Mouse (Mus musculus) c-Kit-positive CD71-positive TER-119-positive erythroid progenitor cells, embryonic 14.5 days (primary cell): ENCODE measurements around the gene Hoxb3.

Source experiments
- DNase-seq: peaks from one replicate; pipeline ENCODE4 v3.0.0-alpha.2; 2013; ENCODE audit warnings: low spot score

Hoxb3 gene

DNA sequence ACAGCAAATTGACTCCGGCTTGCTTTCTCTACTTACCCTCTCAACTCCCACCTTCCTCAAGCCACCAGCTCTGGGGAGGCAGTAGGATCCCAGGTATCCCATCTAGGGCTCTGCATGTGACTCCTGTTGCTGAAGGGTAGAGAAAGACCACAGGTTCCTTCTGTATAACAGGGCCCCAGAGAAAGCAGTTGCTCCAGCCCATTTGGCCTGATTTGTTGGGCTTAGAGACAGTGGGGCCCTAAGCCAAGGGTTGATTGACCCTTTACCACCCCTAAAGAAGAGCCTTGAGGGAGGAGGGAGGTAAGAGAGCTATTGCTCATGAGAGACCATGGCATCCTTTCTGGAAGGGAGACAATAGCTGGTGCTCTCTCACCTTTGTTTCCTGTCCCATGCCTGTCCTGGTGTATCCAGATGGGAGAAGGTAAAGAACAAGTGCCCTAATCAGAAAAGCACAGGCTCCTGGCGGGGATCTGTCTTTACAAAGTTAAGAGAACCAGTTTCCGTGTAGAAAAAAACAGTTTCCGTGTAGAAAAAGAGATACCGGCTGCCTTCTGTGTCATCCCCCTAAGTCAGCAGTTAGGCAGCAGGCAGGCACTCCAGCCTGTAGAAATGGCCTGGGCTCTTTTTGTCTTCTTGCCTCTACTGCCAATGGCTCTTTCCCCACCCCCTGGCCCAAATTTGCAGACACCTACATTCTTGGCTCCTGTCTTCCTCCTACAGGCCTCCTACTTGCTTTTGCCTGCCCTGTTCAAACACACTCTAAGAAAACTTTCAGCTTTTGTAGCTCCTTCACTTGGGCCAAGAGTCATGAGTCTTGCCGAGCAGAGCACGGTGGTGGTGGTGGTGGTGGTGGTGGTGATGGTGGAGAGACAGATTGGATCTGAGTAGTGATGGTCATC is 16.1 kb downstream of the Hoxb3 start:
- no peak for DNase-seq

- no peak for DNase-seq
Measured at GRCm38 (mm10) chr11:96340698-96341365, 17.7 kb downstream of the Hoxb3 start.

GRCm38 (mm10) chr11:96341701-96342575 is 18.8 kb downstream of the Hoxb3 start:
- no peak for DNase-seq

DNA sequence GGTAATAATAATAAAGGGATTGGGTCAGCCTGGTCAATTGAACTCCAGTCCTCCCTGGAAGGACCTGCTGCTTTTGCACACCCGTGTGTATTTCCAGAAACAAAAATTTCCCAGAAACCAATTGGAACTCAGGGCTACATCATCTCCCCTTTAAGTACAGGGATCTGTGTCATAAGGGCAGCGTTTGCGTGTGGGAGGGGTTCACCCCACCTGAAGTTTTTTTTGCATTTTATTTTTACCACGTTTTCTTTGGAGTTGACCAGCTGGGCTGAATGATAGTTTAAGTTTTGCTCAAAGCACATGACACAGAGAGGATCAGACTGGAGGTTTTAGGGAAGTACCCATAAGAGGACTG is 19.4 kb downstream of the Hoxb3 start:
- DNase-seq = no peak

DNA sequence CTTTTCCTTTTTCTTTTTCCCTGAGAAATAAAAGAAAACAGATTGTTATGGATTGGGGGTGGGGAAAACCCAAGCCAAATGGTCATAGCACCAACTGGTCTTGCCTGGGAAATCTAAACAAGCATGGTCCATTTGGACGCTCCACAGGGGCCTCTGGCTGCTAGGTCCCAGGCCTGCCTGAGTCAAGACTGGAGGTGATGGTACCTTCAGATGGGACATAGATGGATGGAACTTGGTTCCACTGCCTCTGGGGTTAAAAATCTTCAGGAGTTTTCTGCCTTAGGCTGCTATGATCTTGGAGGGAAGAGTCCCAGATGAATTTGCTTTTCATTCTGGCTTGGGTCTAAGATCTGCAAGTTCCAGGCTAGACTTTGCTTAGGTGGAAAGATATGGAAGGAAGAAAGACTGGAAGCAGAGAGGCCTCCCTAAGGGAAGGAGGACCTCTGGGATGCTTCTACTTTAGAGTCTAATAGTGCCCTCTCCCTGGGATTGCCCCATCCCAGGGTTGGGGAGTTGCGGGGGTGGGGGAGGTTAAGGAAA is 20.1 kb downstream of the Hoxb3 start:
- no peak for DNase-seq

GRCm38 (mm10) chr11:96344061-96344877 is 21.1 kb downstream of the Hoxb3 start:
- no peak for DNase-seq

- no peak for DNase-seq
Measured at GRCm38 (mm10) chr11:96344878-96345159, 21.7 kb downstream of the Hoxb3 start.

GRCm38 (mm10) chr11:96345220-96345892 is 22.2 kb downstream of the Hoxb3 start:
- DNase-seq = no peak

- DNase-seq = no peak
Measured at GRCm38 (mm10) chr11:96345893-96346806, 23.0 kb downstream of the Hoxb3 start.

DNA sequence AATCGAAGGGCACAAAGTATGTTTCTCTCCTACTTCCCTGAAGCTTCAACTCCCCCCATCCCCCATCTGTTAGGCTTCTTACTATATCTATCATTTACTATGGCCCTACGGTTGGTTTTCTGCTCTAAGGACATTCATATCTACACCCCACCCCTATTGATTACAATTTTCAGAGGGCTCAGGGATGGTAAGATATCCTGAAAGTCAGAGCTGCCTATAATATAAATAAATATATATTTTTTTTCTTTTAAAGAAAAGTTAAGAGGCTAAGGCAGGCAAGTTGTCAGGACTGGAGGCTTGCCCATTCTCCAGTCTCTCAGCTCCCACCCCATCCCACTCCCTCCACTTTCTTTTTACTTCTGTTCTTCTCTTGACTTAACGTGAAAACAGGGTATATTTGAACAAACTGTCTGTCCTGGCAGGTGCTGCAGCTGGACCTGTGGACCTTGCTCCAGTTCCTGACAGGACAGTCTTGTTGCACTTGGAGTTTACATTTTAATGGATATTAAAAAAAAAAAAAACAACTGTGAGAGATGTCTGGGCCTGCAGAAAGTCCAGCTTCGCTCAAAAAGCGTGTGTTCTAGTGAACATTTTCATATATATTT is 23.9 kb downstream of the Hoxb3 start:
- DNase-seq = no peak

DNA sequence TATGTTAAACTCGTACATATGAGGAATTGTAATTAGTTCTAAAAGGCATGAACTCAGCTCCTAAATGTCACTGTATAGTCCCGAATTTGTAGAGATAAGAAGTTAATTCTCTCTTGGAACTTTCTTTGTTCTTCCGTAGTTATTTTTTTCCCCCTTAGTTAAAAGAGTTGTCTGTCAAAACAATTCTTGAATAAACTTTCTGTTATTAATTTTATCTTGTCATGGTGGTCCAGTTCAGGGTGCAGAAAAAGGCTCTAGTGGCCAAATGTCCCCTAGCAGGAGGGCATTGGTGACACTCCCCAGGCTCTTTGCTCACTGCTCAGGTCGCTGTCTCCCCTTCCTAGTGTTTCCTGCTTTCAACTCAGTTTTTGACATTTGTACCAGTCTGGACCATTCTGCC is 24.6 kb downstream of the Hoxb3 start:
- no peak for DNase-seq

DNA sequence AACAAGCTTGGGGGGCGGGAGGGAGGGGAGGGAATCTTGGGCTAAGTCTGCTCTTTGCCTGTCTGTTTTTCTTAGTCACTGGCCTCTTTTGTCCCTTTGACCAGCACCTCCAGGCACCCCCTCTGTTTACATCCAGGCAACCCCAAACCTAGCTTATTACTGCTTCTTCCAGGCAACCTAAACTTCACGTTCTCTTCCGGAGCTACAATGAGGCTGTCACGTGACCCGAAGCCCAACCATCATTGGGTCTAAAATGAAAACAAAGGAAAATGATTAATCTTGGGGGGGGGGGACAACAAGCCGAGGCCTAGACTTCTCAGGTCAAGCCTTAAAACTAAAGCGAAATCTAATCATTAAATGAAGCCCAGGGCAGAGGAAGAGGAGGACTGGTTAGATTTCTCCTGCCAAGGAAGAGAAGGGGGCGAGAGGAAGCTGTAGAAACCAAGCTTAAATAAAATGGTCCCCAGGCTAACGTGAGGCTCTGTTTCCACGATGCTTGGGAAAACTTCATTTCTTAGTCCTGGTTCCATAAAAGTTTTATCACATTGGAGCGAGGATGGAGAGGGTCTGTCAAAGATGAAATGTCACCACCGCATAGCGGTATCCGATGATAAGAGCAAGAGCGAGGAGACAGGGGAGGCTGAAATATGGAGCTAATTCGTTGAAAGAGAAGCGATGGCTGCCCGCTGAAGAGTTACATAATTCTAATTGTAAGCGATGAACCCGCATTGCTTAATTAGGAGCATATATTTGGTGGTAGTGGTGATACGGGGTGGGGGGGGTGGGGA is 25.2 kb downstream of the Hoxb3 start:
- no peak for DNase-seq

DNA sequence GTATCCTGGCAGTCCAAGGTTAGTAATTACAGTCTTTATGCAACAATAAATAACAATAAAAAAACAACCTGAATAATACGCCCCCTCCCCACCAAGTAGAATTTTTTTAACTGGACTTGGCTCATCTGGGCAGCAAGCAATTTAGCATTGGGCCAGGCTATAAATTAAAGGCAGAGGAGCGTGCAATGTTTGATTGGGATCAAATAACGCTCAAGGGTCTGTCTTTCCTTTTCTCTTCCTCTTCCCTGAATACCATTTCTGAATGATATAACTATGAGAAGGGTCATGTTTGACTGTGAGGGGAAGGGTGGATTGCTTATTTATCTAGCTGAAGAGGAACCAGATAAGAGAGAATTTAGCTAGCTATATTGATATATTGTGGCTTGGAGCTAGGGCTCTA is 25.9 kb downstream of the Hoxb3 start:
- no peak for DNase-seq

DNA sequence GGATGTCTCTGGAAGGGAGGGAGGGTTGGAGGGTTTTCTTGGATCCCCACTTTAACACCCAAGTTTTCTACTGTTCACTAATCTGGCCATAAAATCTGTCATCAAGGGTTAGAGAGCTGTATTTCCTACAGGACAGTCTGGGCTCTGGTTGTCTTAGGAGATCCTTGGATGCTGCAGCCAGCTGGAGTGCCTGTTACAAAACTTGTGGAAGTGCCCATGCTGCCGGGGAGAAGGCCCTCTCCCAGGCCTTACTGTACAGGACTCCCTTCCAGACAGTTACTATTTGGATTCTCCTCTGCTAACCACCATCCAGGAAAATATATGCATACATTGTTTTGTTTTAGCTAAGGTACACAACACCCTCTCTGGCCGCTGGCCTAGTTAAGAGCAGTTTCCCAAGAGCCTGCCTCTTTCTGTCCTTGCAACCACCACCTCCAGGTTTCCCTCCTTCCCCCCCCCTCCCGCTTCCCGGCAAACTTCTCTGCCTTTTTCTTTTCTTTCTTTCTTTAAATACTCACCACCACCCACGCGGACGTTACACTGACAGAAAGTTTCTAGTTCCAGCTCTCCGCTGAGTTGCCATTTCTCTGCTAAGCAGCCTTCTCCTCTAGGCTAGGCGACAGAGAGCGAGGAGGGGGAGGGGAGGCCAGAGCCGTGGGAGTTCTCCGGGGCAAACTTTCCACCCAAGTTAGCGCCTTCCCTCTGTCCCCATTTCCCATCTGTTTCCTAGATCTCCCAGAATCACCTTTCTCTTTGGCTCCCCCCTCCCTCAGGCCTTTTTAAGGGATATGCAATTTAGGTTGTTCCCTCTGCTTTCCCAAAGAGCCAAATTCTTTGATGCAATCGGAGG is 26.6 kb downstream of the Hoxb3 start:
- no peak for DNase-seq

DNA sequence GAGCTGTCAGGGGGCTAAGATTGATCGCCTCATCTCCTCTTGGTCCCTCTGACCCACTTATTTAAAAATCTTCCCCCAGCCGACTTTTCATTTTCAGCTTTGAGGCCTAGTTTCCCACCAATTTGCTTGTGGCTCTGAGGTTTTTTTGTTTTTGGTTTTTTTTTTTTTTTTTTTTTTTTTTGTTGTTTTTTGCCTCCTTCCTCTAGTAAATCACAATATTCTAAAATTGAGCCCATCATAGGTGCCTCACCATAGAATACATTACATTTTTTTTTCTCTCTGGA is 27.2 kb downstream of the Hoxb3 start, which contains the start of gene Hoxb2:
Gene Hoxb2, plus strand, starts transcription at position 185 of the 284 bp plus-strand sequence.
- DNase-seq = no peak

- no peak for DNase-seq
Measured at GRCm38 (mm10) chr11:96350791-96351190, 27.7 kb downstream of the Hoxb3 start.

DNA sequence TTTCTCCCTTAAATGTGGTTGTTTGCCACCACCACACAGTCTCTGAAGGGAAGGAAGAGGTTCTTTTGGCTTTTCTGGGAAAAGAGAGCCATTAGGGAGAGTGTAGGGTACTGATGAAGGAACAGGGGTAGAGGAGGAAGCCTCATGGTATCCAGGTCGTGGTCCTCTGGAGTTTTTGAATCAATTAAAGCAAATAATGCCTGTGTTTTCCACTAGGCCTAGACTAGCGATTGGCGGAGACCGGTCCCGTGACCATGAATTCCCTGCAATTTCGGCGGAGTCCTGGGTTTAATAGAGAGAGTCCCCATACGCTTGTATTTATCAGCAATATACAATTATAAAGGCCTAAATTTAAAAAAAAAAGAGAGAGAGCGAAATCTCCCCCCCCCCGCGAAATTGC is 28.2 kb downstream of the Hoxb3 start:
- DNase-seq = no peak

GRCm38 (mm10) chr11:96351831-96352230 is 28.7 kb downstream of the Hoxb3 start:
- no peak for DNase-seq
